Comparison of ENCODE assay signal across 23 mouse cellular contexts in the genomic region with DNA sequence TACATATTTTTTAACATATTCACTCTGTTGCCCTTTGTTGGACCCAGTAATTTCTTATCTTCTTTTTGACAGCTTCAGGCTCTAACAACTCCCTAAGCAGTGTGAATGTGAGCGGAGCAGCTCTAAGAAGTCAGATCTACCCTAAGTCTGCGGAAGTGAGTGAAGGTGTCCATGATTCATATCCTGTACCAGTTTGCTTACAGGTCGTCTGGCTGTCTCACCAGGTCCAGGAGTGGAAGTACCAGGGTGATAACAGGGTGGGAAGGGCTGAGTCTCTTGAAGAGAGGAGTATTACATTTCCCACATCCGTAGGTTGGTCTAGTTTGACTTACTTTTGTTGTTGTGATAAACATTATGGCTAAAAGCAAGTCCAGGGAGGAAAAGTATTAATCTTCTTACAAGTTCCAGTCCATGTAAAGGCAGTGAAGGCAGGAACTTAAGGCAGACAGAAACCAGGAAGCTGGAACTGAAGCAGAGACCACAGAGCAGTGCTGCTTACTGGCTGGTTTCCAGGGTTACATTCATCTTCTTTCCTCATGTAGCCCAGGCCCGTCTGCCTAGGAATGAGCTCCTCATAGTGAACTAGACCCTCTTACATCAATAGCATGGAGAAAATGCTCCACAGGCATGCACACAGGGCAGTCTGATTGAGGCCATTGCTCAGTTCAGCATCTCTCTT. TPM values are rescaled to one million over a fixed set of nuclear protein-coding genes. Genes with fewer than 3 reads are reported as not detected.
DNase-seq lines count a peak whose midpoint lies in the region; ATAC-seq and TF ChIP-seq lines count a peak whose summit lies in the region.
"Had no signal": no experiment of that assay in that cellular context is flagged by ENCODE, and none has a peak within 500 bp of the region (broad histone marks: within the 10 kb centered on the region; RNA-seq: fewer than 3 reads in every experiment).

No protein-coding gene starts in this region.

- H3K36me3 ChIP-seq in heart, embryonic 12.5 days, result no peaks in the 10 kb centered on the region
- H3K36me3 ChIP-seq: embryonic facial prominence, embryonic 10.5 days; forebrain, embryonic 15.5 days; hindbrain, embryonic 12.5 days had no signal

- ATAC-seq in heart, embryonic 12.5 days (ENCODE audit: insufficient number of reproducible peaks, low FRiP score), result 0 out of 2 replicates have a peak, but pooled peaks have one; percentile 25
- ATAC-seq in megakaryocyte progenitor cell, adult 5-6 weeks (replicated peaks; ENCODE audit: poor library complexity), result peak; percentile 87
- ATAC-seq: forebrain, embryonic 15.5 days; hindbrain, embryonic 16.5 days; inflammation-experienced regulatory T-cells, adult 6 months had no signal

- no peak overlapping the region for H3K4me2 ChIP-seq in heart, embryonic 12.5 days
- H3K4me2 ChIP-seq: forebrain, embryonic 15.5 days; heart, embryonic 11.5 days; hindbrain, embryonic 12.5 days had no signal

- H3K27me3 ChIP-seq in heart, embryonic 12.5 days (replicated peaks), result no peaks in the 10 kb centered on the region
- H3K27me3 ChIP-seq: forebrain, embryonic 15.5 days; hindbrain, embryonic 12.5 days had no signal

- 47% methylated on average over 5 of the region's 5 CpGs for WGBS in heart, embryonic 12.5 days

- no peak overlapping the region for H3K4me3 ChIP-seq in heart, embryonic 12.5 days
- no peak overlapping the region for H3K4me3 ChIP-seq in embryonic fibroblast, embryonic 13.5 days (ENCODE audit: insufficient read depth, low read length)
- H3K4me3 ChIP-seq: embryonic facial prominence, embryonic 10.5 days; erythroblast, embryonic 14.5 days; forebrain, embryonic 15.5 days; heart, adult 2 months; hindbrain, embryonic 12.5 days had no signal

- no peaks in the 10 kb centered on the region for H3K4me1 ChIP-seq in heart, embryonic 12.5 days (replicated peaks)
- no peaks in the 10 kb centered on the region for H3K4me1 ChIP-seq in embryonic fibroblast, embryonic 13.5 days (ENCODE audit: control insufficient read depth, insufficient read depth, low read length)
- H3K4me1 ChIP-seq: embryonic facial prominence, embryonic 10.5 days; forebrain, embryonic 15.5 days; hindbrain, embryonic 12.5 days had no signal

- no peak for TF ChIP-seq CTCF in embryonic fibroblast, embryonic 13.5 days (IDR thresholded peaks at IDR 0.05; ENCODE audit: borderline replicate concordance, insufficient read depth, low read length)

- H3K9ac ChIP-seq in heart, embryonic 12.5 days, result no peak overlapping the region
- H3K9ac ChIP-seq: forebrain, embryonic 15.5 days; hindbrain, embryonic 12.5 days had no signal

- H3K27ac ChIP-seq in heart, embryonic 12.5 days (ENCODE audit: poor library complexity, severe bottlenecking), result no peak overlapping the region
- peak overlapping the region; percentile 41 for H3K27ac ChIP-seq in embryonic fibroblast, embryonic 13.5 days (ENCODE audit: insufficient read depth, low read length)
- H3K27ac ChIP-seq: embryonic facial prominence, embryonic 10.5 days; forebrain, embryonic 15.5 days; heart, adult 2 months; hindbrain, embryonic 12.5 days had no signal

- no peaks in the 10 kb centered on the region for H3K9me3 ChIP-seq in heart, embryonic 12.5 days (replicated peaks)
- H3K9me3 ChIP-seq: embryonic facial prominence, embryonic 10.5 days; forebrain, embryonic 15.5 days; hindbrain, embryonic 12.5 days had no signal

- TF ChIP-seq POLR2A in embryonic fibroblast, embryonic 13.5 days (IDR thresholded peaks at IDR 0.05; ENCODE audit: low read depth, low read length), result no peak

- no peak for DNase-seq in heart, postnatal 36 days
- peak; percentile 96 for DNase-seq in 416B (ENCODE audit: low read depth)
- DNase-seq in left cerebral cortex, adult 11 months (ENCODE audit: low spot score), result no peak
- no peak for DNase-seq in yolk sac, embryonic 10.5 days (ENCODE audit: low spot score)
- DNase-seq in adrenal gland, adult 2 months, result no peak
- DNase-seq: adrenal gland, postnatal 14 days; cerebellum, adult 11-12 months; cerebellum, adult 9-10 months; cerebellum, postnatal 25 days; gastrocnemius, postnatal 36 days; heart, adult 2 months had no signal

- intact Hi-C loops in heart, postnatal 36 days (cut with DNase I), result loop anchor here (5.0 to 10.0 kb wide), 3 partner anchors 132 to 1285 kb away; a partner anchor contains a TSS

RNA-seq across cellular contexts. Expression of a gene that starts 8.1 kb away (rescaled TPM):
- polyA plus RNA-seq in heart, embryonic 12.5 days (2016; fragmentation: Nextera tagmentation; extraction: Ambion mirVana), result 5.9 and 6.9 TPM in 2 replicates
- 10 to 100 TPM in 1 of 2 experiments, 1 to 10 TPM in 1; 9.2 to 10.1 TPM for total RNA-seq in heart, postnatal 36 days (2021)
- polyA plus RNA-seq in embryonic fibroblast, embryonic 13.5 days (2011; ENCODE audit: insufficient read length, low read depth, missing spikeins), result 5.3 and 8.8 TPM in 2 replicates
- total RNA-seq in megakaryocyte progenitor cell, adult 5-6 weeks (2015), result 8.8 and 11.2 TPM in 2 replicates
- total RNA-seq in megakaryocyte progenitor cell, adult 5-6 weeks (2017), result 10.2 and 10.4 TPM in 2 replicates
- total RNA-seq in adrenal gland, adult 2 months (2021), result 10 to 100 TPM in 1 of 2 experiments, 1 to 10 TPM in 1; 9.1 to 10.9 TPM
- 0.95 and 1.4 TPM in 2 replicates for polyA plus RNA-seq in adrenal gland, adult 2 months (2012; rRNA removed)

RNA-seq across cellular contexts. Expression of a gene that starts 41.0 kb away (rescaled TPM):
- 0.21 and 0.45 TPM in 2 replicates for polyA plus RNA-seq in heart, embryonic 12.5 days (2016; fragmentation: Nextera tagmentation; extraction: Ambion mirVana)
- total RNA-seq in heart, postnatal 36 days (2021), result under 1 TPM in 1 of 2 experiments, not detected in 1; 0.16 TPM
- not detected in 2 replicates for polyA plus RNA-seq in embryonic fibroblast, embryonic 13.5 days (2011; ENCODE audit: insufficient read length, low read depth, missing spikeins)
- 0.15 TPM in 1 of 2 replicates, not detected in the other for total RNA-seq in megakaryocyte progenitor cell, adult 5-6 weeks (2015)
- not detected in 2 replicates for total RNA-seq in megakaryocyte progenitor cell, adult 5-6 weeks (2017)
- total RNA-seq in adrenal gland, adult 2 months (2021), result under 1 TPM; 0.31 to 0.46 TPM
- not detected in 2 replicates for polyA plus RNA-seq in adrenal gland, adult 2 months (2012; rRNA removed)
- polyA plus RNA-seq: embryonic facial prominence, embryonic 14.5 days; erythroblast, embryonic 14.5 days; forebrain, embryonic 11.5 days; heart, adult 2 months; inflammation-experienced regulatory T-cells, adult 6 months had no signal

RNA-seq across cellular contexts. Expression of a gene that starts 57.3 kb away (rescaled TPM):
- polyA plus RNA-seq in heart, embryonic 12.5 days (2016; fragmentation: Nextera tagmentation; extraction: Ambion mirVana), result 67.7 and 74.2 TPM in 2 replicates
- 10 to 100 TPM; 59.9 to 63.2 TPM for total RNA-seq in heart, postnatal 36 days (2021)
- 240 and 252 TPM in 2 replicates for polyA plus RNA-seq in embryonic fibroblast, embryonic 13.5 days (2011; ENCODE audit: insufficient read length, low read depth, missing spikeins)
- 250 and 274 TPM in 2 replicates for total RNA-seq in megakaryocyte progenitor cell, adult 5-6 weeks (2015)
- total RNA-seq in megakaryocyte progenitor cell, adult 5-6 weeks (2017), result 254 and 290 TPM in 2 replicates
- total RNA-seq in adrenal gland, adult 2 months (2021), result 10 to 100 TPM; 67.6 to 69.1 TPM
- 3.1 and 4.5 TPM in 2 replicates for polyA plus RNA-seq in adrenal gland, adult 2 months (2012; rRNA removed)
